Mouse (Mus musculus) testis, adult 2 months (tissue): ENCODE measurements around the gene Mrpl14. TPM values are rescaled to one million over a fixed set of nuclear protein-coding genes. Genes with fewer than 3 reads are reported as not detected.

Experiments
- H3K27ac ChIP-seq: fragments of 200-500 bp; 2 replicates; pipeline ENCODE4 v1.5.1; 2012; ENCODE audit warnings: low read depth, low read length; ENCODE audit not compliant: control insufficient read depth, insufficient read depth
- H3K27me3 ChIP-seq: fragments of 200-500 bp; 2 replicates; pipeline ENCODE4 v1.6.1; 2012; ENCODE audit warnings: mild to moderate bottlenecking, low read length, moderate library complexity; ENCODE audit not compliant: control insufficient read depth, insufficient read depth
- H3K36me3 ChIP-seq: fragments of 200-500 bp; 2 replicates; pipeline ENCODE4 v1.6.1; 2012; ENCODE audit warnings: mild to moderate bottlenecking, low read length; ENCODE audit not compliant: control insufficient read depth, insufficient read depth
- H3K4me1 ChIP-seq: fragments of 200-500 bp; 2 replicates; pipeline ENCODE4 v1.6.1; 2012; ENCODE audit warnings: low read length; ENCODE audit not compliant: control insufficient read depth, insufficient read depth
- H3K4me3 ChIP-seq: fragments of 200-500 bp; 2 replicates; pipeline ENCODE4 v1.5.1; 2012; ENCODE audit warnings: low read depth, mild to moderate bottlenecking, low read length, moderate library complexity, mixed read lengths; ENCODE audit not compliant: control insufficient read depth
- CTCF ChIP-seq: fragments of 200-500 bp; IDR thresholded peaks from 2 replicates; pipeline ENCODE4 v1.5.1; 2012; ENCODE audit warnings: low read depth, mild to moderate bottlenecking, inconsistent platforms, low read length, moderate library complexity; ENCODE audit not compliant: control insufficient read depth, insufficient read depth, insufficient replicate concordance
- POLR2A ChIP-seq: fragments of 200-500 bp; IDR thresholded peaks from 2 replicates; pipeline ENCODE4 v1.6.1; 2012; ENCODE audit warnings: low read depth, mild to moderate bottlenecking, inconsistent platforms, low read length, moderate library complexity; ENCODE audit not compliant: control insufficient read depth
- polyA plus RNA-seq: library from polyadenylated mRNA; depleted of rRNA; stranded (reverse); fragments of >200 nt; gene quantifications from 2 replicates; pipeline ENCODE4 v1.2.3, GENCODE M21; 2012

Gene Mrpl14
- polyA plus RNA-seq, 1 experiment, result 15.4 TPM

- Histone ChIP-seq H3K4me1 (no peaks in the 10 kb centered on the region; the same call in 1 of the 2 replicates), H3K36me3 (no peaks in the 10 kb centered on the region), H3K27ac (no peak overlapping the region), H3K4me3 (no peak overlapping the region), H3K27me3 (no peaks in the 10 kb centered on the region)
- TF ChIP-seq POLR2A, result no peak
- no peak for TF ChIP-seq CTCF
Measured at GRCm38 (mm10) chr17:45726249-45726648, 40.1 kb downstream of the Mrpl14 start.

DNA sequence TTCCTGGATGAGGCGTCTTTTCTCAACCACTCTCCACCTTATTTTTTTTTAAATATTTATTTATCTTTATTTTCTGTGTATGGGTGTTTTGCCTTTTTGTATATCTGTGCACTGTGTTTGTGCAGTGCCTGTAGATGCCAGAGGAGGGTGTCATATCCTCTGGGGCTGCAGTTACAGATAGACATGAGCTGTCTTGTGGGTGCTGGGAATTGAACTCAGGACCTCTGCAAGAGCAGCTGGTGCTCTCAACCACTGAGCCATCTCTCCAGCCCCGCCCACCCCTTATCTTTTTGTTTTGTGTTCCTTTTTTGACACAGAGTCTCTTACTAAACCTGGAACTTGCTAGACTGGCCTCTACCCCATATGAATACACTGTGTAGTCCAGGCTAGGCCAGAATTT, 41.4 kb downstream of the Mrpl14 start:
- Histone ChIP-seq H3K4me1 (no peaks in the 10 kb centered on the region; the same call in 1 of the 2 replicates), H3K27ac (no peak overlapping the region), H3K36me3 (no peaks in the 10 kb centered on the region), H3K27me3 (no peaks in the 10 kb centered on the region), H3K4me3 (no peak overlapping the region)
- TF ChIP-seq CTCF, result no peak
- TF ChIP-seq POLR2A, result no peak

- no peaks in the 10 kb centered on the region for H3K36me3 ChIP-seq
- H3K27ac ChIP-seq, result no peak overlapping the region
- no peak for TF ChIP-seq POLR2A
- no peak for TF ChIP-seq CTCF
- H3K4me1 ChIP-seq, result no peaks in the 10 kb centered on the region; the same call in 1 of the 2 replicates
- H3K27me3 ChIP-seq, result no peaks in the 10 kb centered on the region
- no peak overlapping the region for H3K4me3 ChIP-seq
Measured at GRCm38 (mm10) chr17:45727983-45728723, 42.0 kb downstream of the Mrpl14 start.

- Histone ChIP-seq H3K36me3 (no peaks in the 10 kb centered on the region), H3K27me3 (no peaks in the 10 kb centered on the region; the same call in 1 of the 2 replicates), H3K4me1 (peaks cover 8% of the 10 kb centered on the region), H3K4me3 (no peak overlapping the region), H3K27ac (no peak overlapping the region)
- TF ChIP-seq POLR2A (no peak), CTCF (no peak)
Measured at GRCm38 (mm10) chr17:45729387-45729786, 43.3 kb downstream of the Mrpl14 start.

GRCm38 (mm10) chr17:45730696-45731095, 44.6 kb downstream of the Mrpl14 start:
- H3K27me3 ChIP-seq, result no peaks in the 10 kb centered on the region; the same call in 1 of the 2 replicates
- H3K36me3 ChIP-seq, result no peaks in the 10 kb centered on the region
- peaks cover 11% of the 10 kb centered on the region for H3K4me1 ChIP-seq
- TF ChIP-seq CTCF (no peak), POLR2A (no peak)
- H3K4me3 ChIP-seq, result no peak overlapping the region
- no peak overlapping the region for H3K27ac ChIP-seq

DNA sequence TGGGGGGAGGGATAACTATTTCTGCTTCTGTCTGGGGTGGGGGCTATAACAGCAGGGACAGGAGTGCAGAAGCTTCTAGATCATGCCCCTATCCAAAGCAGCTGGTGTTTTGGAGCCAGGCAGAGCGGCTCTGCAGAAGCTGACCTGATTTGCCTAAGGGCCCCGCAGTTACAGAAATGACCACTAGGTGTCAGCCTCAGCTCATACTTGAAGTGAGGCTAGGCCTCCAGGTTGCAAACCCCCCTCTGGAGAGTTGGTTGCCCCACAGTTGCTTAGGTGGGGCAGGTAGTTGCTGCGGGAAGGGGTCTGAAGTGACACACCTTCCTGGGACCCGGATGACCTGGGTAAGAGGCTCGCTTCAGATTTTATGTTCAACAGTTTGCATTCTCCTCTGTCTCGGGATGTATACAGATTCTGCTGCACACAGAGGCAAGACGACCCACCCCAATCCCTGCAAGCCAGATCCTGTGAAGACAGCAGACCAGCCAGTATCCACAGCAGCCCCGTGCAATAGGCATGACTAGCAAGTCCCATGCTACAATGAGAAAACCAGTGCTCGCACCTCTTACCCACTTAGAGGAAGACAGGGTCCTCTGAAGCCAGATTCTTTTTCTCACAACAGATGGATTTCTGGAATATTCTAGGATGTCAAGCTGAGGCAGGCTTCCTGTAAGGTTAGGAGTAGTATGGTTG, 45.2 kb downstream of the Mrpl14 start:
- Histone ChIP-seq H3K27me3 (no peaks in the 10 kb centered on the region; the same call in 1 of the 2 replicates), H3K36me3 (no peaks in the 10 kb centered on the region), H3K4me3 (no peak overlapping the region), H3K27ac (no peak overlapping the region), H3K4me1 (peaks cover 17% of the 10 kb centered on the region)
- TF ChIP-seq POLR2A (no peak), CTCF (peak; percentile 89)

- peaks cover 26% of the 10 kb centered on the region for H3K4me1 ChIP-seq
- TF ChIP-seq CTCF (no peak), POLR2A (no peak; the same call in 1 of the 2 replicates)
- no peaks in the 10 kb centered on the region for H3K36me3 ChIP-seq
- no peaks in the 10 kb centered on the region; the same call in 1 of the 2 replicates for H3K27me3 ChIP-seq
- peak overlapping the region; percentile 74 for H3K4me3 ChIP-seq
- H3K27ac ChIP-seq, result no peak overlapping the region
Measured at GRCm38 (mm10) chr17:45733038-45733734, 47.1 kb downstream of the Mrpl14 start.
